Mouse (Mus musculus) testis, adult 2 months (tissue): ENCODE data around the gene Col6a3.

Source experiments
- CTCF ChIP-seq: fragments of 200-500 bp; IDR thresholded peaks from 2 replicates; pipeline ENCODE4 v1.5.1; 2012; ENCODE audit warnings: low read depth, mild to moderate bottlenecking, inconsistent platforms, low read length, moderate library complexity; ENCODE audit not compliant: control insufficient read depth, insufficient read depth, insufficient replicate concordance
- POLR2A ChIP-seq: fragments of 200-500 bp; IDR thresholded peaks from 2 replicates; pipeline ENCODE4 v1.6.1; 2012; ENCODE audit warnings: low read depth, mild to moderate bottlenecking, inconsistent platforms, low read length, moderate library complexity; ENCODE audit not compliant: control insufficient read depth

DNA sequence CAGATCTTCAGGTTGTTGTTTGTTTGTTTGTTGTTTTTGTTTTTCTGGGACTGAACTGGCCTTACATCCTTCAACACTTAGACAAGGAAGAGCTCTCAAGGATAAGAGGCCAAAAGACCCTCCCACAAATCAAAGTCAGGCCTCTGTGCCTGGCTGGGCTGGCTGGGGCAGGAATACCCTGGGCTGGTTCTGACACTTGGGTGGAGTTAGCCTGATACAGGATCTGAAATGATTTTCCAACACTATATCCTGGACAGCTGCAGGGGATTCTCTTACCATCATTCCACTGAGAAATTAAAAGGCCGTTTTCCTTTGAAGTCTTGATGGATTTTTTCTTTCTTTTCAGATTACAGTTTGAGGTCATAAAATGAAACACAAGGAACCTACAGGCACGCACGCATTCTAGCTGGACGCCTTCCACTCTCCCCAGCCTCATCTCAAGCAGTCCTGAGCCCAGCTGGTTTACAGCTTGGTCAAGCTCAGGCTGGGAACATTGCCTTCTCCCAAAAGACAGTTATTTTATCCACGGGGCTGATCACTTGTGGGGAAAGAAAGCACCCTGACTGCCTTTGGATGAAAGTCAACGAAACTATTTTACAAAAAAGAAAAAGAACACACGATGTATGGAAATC is 123.0 kb downstream of the Col6a3 start:
- TF ChIP-seq POLR2A (no peak), CTCF (no peak)
